Mouse (Mus musculus): ENCODE data around the gene Slc27a1.
"Not testable (repeated sequence)": the region's sequence is repeated elsewhere in the genome, so short reads cannot be mapped to it uniquely, and the experiment has no call there.

DNA sequence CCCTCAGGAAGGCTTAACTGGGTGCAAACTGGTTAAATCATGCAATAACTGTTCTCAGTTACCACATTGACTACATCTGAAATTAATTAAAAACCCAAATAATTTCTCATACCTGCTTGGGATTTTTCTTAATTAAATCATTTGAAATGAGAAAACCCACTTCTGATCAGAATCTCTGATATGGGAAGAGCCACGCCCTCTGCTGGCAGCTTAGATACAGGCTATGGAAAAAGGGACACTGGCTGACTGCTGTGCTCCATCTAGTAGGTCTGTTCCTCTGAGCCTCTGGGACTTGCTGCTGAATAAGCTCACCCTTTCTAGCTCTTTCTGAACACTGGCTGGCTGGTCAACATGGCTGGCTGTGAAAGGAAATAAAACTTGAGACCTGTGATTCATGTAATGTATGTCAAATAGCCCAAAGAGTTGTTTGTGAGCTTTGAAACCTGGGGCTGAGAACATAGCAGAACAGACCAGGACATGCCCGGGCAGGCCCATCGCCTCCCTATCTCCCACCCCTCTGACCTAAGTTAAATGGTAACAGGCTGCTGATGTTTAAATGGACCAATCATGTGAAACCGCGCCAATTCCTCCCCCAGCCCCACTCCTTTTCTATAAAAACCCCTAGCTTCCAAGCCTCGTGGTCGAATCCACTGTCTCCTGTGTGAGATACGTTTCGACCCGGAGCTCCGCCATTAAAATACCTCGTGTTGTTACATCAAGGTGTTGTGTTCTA, 37.8 kb upstream of the Slc27a1 start:
- TF ChIP-seq EP300 (IDR thresholded peaks at IDR 0.05), result not testable (repeated sequence)
- peak; percentile 58 for TF ChIP-seq CTCF (IDR thresholded peaks at IDR 0.05)
